Mouse (Mus musculus) WW6 (cell line): ENCODE measurements around the gene E030030I06Rik.
"Not testable (repeated sequence)": the region's sequence is repeated elsewhere in the genome, so short reads cannot be mapped to it uniquely, and the experiment has no call there.

ENCODE experiments used
- DNase-seq: peaks from one replicate; pipeline ENCODE4 v3.0.0-alpha.2; 2013; ENCODE audit warnings: low read depth, low spot score

E030030I06Rik gene

DNA sequence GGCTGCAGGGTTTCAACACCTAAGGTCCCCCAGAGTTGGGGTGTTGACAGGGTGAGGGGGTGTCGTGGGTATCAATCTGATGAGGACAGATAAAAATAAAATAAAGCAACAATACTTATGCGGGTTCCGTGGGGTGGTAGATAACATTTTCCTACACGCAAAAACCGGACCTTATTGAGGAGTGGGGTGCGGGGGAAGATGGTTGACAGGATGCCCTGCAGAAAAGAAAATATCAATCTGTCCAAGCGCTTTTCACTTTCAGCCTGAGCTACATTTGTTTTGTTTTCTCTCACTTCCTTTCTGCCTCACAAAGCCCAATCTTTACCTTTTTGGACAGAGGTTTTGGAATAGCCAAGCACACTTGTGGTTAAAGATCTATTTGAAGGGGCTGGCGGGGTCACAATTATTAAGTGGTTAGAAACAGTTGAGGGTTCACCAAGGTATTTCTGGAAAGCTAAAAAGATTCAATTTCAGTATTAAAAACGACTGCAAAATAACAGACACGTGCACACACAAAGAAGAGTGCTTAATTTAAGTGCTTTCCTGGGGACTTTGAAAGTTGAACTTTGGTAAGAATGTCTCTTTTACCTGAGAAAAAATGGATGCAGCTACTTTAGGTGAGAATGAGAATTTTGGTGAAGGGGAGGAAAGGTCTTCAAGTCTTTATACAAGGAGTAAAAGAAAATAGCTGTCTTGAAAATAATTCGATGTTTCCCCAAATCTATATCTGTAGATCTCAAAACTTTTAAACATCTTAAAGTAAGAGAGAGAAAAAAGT, 3.0 kb upstream of the E030030I06Rik start:
- DNase-seq, result not testable (repeated sequence)

- DNase-seq, result not testable (repeated sequence)
Measured at GRCm38 (mm10) chr10:22151056-22151862, 2.2 kb upstream of the E030030I06Rik start.

DNA sequence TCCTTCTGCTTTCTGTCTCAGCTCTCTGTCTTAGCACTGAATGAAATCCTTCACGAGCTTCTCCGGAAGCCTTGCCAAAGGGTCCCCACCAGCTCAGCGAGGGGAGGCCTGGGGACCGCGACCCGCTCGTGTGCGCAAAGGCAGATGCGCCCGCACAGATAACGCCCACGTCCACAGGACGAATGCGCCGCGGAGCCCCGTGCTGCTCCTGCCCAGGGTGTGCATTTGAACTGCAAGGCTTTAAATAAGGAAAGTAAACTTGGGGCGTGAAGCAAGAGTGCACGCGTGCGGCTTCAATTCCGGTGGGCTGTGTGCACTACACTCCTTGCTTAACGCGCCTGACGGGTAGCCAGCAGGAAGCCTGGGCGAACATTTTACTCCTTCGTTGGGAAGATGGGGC, 1.5 kb upstream of the E030030I06Rik start:
- no peak for DNase-seq

DNA sequence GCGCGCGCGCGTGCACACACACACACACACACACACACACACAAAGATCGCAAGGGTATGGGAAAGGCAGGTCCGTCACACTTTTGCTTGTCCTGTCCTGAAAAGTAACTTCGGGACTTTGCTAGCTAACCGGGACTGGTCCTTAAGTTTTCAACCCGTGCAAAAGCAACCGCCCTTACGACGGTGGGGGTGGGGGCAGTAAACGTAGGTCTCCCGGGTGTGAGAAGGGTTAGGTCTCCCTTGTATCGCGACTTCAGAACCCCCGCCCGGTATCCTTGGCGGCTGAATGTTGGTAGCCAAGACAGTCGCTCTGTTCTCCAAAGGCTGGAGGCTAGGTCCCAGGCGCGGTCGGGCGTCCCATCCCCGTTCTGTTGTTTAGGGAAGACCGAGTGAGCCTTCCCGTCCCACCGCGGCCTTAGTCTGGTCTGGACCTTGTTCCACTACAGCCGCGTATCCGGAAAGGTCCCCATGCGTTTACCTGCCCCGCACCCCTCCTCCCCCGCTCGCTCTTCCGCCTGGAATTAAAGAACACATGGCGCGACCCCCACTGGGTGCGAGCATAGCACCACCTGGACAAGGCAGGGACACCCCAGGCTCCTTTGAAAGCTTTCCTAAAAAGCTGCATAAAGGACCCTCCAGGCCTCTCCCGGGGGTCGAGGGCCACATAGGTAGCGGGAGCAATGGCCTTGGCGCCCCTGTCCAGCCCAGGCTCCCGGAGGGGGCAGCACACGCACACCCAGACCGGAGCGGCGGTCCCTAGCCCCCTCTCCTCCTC, 808 bp upstream of the E030030I06Rik start:
- DNase-seq, result no peak

GRCm38 (mm10) chr10:22148441-22149072, 513 bp downstream of the E030030I06Rik start:
- DNase-seq, result no peak

DNA sequence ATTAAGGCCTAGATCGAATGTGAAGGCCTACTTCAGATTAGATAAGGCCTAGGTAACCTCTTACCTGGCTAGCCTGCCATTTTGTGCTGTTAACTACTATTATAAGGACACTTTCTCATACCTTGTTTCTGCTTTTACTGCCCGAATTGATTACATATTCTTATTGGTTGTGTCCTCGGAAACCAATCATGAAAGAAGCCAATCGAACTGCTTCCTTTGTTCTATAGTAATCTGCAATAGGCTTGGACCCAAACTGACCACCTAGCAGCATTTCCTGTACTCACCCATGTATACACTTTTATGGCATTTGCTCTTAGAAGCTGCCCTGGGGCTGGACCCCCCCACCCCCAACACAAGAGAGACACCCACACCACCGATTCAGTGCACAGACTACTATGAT, 6.1 kb downstream of the E030030I06Rik start:
- DNase-seq, result no peak

DNA sequence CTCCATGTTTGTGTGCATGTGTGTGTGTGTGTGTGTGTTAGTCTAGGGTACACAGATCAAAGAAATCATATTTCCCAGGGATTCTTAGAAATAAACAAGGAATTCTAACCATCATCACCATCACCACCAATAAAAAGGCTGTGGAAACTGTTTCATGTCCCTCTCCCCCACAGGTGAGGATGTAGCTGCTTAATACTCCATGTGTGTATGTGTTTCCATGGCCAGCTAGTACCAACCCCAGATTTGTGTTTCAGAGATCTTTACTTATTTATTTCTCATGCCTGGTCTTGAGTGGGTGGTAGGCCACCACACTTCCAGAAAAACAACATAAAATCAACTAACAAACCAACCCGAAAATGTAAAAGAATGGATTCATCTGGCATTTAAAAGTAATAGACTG, 6.9 kb downstream of the E030030I06Rik start:
- peak; percentile 100 for DNase-seq

- no peak for DNase-seq
Measured at GRCm38 (mm10) chr10:22140665-22141280, 8.3 kb downstream of the E030030I06Rik start.

DNA sequence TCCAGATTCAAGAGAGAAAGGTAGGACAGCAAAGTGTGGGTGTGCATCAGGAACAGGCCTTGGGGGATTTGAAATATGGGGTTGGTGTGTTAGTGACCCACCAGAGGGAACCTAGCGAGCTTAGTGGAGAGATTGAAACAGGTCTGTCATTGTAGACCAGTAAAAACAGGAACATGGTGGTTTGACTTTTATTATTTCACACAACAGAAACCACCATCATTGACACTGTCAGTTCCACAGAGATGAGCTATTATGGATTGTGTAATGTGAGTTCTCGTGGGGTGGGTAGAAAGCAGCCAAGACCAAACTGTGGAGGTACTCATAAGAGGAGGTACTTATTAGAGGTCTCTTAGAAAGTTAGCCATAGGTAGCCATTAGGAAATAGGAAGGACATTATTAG, 74.5 kb downstream of the E030030I06Rik start:
- no peak for DNase-seq

DNA sequence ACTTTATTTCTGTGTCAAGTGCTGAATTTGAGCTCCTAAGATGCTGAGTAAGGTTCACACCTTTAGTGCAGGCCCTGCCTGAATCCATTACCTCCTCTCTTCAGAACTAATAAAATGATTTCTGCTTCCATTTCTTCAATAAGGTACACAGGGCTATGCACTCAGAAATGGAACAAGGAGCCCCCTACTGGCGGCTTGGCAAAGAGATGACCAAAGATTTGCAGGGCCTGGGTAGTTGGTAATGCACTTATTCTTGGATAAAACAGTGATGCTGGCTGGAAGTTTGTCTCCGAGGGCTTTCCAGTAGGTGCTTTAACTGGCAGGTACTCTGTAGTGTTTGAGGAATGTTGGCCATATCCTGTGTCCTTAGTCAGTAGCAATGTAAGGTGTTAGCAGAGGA, 76.3 kb downstream of the E030030I06Rik start:
- no peak for DNase-seq

GRCm38 (mm10) chr10:22070576-22070975, 78.5 kb downstream of the E030030I06Rik start:
- no peak for DNase-seq

DNA sequence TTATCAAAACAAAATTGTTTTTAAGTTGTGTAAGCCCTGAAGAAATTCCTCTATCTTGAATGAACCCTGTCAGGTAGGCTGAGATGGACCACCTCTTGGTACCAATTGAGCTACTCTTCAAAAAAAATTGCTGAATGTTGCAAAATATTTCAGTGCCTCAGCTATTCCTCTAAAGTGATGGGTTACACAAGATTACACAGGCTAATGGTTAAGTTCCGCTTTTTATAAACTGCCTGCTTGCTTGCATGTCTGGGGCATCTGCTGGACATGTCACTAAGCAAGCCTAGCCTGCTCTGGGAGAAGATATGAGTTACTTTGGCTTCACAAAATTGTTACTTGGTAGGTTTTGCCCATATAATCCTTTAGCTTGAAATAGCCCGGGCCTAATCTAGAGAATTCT, 78.9 kb downstream of the E030030I06Rik start:
- DNase-seq, result no peak

DNA sequence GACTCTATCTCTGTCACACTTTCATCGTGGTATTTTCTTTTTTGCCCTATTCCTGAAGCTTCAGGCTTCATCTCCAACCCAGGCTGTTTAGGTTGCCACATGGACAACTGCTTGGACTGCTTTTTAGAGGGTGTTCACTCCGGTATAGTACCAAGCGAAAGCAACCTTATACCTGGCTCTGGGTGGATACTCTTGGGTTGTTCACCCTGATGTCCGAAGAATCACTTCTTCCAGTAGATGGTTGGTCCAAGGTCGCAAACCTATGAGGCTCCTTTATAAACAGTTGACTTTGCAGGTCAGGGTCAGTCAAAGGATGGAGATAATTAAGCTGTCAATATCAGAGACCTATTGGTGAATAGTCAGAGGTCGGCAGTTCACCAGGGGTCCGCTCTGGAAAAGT, 81.1 kb downstream of the E030030I06Rik start, which contains the start of gene 4930444G20Rik:
Gene 4930444G20Rik (minus strand): TSS at position 101 of the 400 bp plus-strand sequence.
- not testable (repeated sequence) for DNase-seq
